Mouse (Mus musculus): ENCODE results near the gene Ldhb.

DNA sequence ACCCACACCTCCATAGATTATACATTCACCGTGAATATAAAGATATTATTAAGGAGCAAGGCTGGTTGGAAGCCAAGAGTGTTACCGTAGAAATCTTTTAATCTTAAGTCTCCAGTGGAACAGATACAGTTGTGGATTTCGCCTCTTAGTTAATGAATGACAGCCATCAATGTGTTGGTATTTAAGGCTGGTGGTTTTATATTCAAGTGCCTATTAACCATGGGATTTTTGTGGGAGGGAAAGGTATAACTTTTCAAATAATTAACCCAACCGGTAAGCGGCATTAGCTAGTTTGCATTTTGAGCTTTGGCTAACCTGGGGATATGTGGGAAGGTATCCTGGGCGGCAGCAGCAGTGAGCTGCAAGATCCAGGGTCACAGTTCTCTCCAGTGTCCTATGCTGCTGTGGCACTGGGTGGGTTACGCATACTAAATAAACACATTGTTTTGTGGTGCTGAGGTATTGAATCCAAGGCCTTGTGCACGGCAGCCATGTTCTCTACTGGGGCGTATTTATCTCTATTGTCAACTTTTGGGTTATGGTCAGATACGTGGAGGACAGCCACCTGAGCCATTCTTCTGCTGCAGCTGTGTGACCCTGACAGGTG lies 5.1 kb downstream of the Ldhb start:
- TF ChIP-seq CTCF (IDR thresholded peaks at IDR 0.05; ENCODE audit: low read depth) (no peak), EP300 (optimal IDR thresholded peaks at IDR 0.05) (no peak)
